Mouse (Mus musculus) cerebellum, adult 2 months (tissue): Measurements from ENCODE around the gene Pdia4. TPM values are rescaled to one million over a fixed set of nuclear protein-coding genes. Genes with fewer than 3 reads are reported as not detected.

ENCODE experiments used
- DNase-seq, 2 experiments: peaks; one replicate each; pipeline ENCODE4 v3.0.0; 2021
- H3K27ac ChIP-seq: fragments of 200-500 bp; 2 replicates; pipeline ENCODE4 v1.5.1; 2012; ENCODE audit warnings: low read length, control low read depth, inconsistent platforms; ENCODE audit not compliant: insufficient read depth
- H3K27me3 ChIP-seq: fragments of 200-500 bp; 2 replicates; pipeline ENCODE4 v1.6.1; 2012; ENCODE audit warnings: inconsistent platforms, mild to moderate bottlenecking, low read length, moderate library complexity; ENCODE audit not compliant: control insufficient read depth, insufficient read depth
- H3K4me1 ChIP-seq: fragments of 200-500 bp; 2 replicates; pipeline ENCODE4 v1.6.1; 2011; ENCODE audit warnings: low read length; ENCODE audit not compliant: control insufficient read depth, insufficient read depth
- H3K4me3 ChIP-seq: fragments of 200-500 bp; replicated peaks from 2 replicates; pipeline ENCODE3; 2011; ENCODE audit warnings: mild to moderate bottlenecking, low read depth, low read length, control low read depth; ENCODE audit not compliant: insufficient read depth
- CTCF ChIP-seq: fragments of 200-500 bp; IDR thresholded peaks from 2 replicates; pipeline ENCODE4 v1.5.1; 2011; ENCODE audit warnings: low read depth, mild to moderate bottlenecking, control low read depth, low read length, moderate library complexity, borderline replicate concordance; ENCODE audit not compliant: insufficient read depth
- POLR2A ChIP-seq: fragments of 200-500 bp; IDR thresholded peaks from 2 replicates; pipeline ENCODE4 v1.6.1; 2011; ENCODE audit warnings: low read length, control low read depth, borderline replicate concordance; ENCODE audit not compliant: insufficient read depth
- WGBS: fragments of 180-500 bp; shearing (Covaris S2); methylation state at CpG from one replicate; pipeline ENCODE4 v1.1.7; 2018; 5-methylcytosine and 5-hydroxymethylcytosine counted together
- polyA plus RNA-seq: library from polyadenylated mRNA; depleted of rRNA; stranded (reverse); fragments of >200 nt; gene quantifications from 2 replicates; pipeline ENCODE4 v1.2.3, GENCODE M21; 2012

Gene Pdia4
- polyA plus RNA-seq, 1 experiment, result 31.9 TPM

DNA sequence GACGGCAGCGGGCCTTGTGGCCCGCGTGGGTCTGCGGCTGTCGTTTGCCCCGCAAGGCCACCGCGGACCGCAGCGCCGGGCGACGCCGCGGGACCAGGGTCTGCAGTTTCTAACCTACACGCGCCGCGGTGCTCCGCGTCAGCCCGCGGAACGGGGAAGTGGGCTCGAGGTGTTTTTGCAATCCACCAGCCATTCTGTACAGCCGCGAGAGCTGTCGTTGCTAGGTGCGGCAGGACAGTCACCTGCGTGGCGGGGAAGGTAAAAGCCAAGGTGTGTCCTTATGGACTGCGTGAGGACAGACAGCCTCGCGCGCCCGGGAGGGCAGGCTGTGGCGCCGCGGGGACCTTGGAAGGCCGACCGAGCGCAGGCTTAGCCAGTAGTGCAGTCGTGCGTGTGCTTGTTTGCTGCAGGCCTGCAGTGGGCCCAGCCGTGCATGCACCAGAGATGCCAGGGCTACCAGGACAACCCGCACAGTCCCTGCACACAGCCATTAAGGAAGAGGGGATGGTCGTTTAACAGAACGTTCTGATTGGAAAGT is 22.8 kb upstream of the Pdia4 start:
- no peaks in the 10 kb centered on the region for H3K27me3 ChIP-seq
- H3K4me3 ChIP-seq, result peak overlapping the region; percentile 84
- DNase-seq, result peak; percentile 79 to 80
- WGBS, result under 1% methylated on average over 49 of the region's 49 CpGs
- TF ChIP-seq POLR2A (no peak), CTCF (no peak)
- peaks cover 8% of the 10 kb centered on the region; the same call in 1 of the 2 replicates for H3K4me1 ChIP-seq
- peak overlapping the region; percentile 76 for H3K27ac ChIP-seq

DNA sequence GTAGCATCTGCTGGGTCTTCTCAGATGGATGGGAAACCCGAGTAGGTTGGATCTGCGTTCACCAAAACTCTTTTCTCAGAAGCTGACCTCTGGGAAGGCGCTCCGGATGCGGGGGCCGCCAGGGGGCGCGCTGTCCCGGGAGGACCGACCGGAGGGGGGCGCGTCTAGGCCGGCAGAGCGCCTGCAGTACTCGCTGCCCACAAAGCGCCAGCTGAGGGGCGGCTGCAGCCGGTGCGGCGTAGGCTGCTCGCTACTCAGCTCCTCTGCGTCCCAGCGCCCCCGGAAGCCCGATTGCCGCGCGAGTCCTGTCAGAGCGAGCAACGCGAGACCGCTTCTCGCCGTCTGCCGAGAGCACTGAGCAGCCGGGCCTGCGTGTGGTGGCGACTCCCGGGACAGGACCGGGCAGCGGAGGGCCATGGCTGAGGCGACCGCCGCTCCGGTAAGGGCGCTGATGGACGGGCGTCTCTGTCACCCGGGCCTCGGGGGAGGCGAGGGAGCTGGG is 22.3 kb upstream of the Pdia4 start, which contains the start of gene Zfp398:
Gene Zfp398 (plus strand): TSS at position 180 of the 502 bp plus-strand sequence.
- Histone ChIP-seq H3K4me3 (peak within 1 kb of the TSS; percentile 84), H3K4me1 (peaks cover 8% of the 10 kb centered on the region; the same call in 1 of the 2 replicates), H3K27ac (peak within 1 kb of the TSS; percentile 76), H3K27me3 (no peaks in the 10 kb centered on the region)
- peak; percentile 96 to 98 for DNase-seq
- TF ChIP-seq POLR2A, result peak; percentile 76
- peak; percentile 82 for TF ChIP-seq CTCF
- WGBS, result under 1% methylated on average over 51 of the region's 52 CpGs

DNA sequence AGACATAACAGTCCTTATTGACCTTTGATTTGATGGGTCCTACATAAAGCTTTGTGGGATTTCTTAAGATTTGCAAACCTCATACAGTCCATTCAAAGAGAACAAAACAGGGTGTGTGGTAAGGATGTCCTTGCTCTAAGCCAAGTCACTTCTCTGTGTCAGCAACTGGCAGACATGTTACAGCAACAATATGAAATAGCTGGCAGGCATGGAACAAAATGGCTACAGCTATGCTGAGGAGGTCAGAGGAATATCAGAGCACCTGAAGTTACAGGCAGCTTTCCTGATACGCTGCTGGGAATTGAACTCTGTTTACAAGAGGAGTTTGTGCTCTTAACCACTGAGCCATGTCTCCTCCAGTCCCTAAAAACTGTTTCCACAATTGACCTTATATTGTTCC is 19.0 kb upstream of the Pdia4 start:
- no peak for DNase-seq
- Histone ChIP-seq H3K27ac (no peak overlapping the region), H3K4me1 (peaks cover 3% of the 10 kb centered on the region; the same call in 1 of the 2 replicates), H3K4me3 (no peak overlapping the region), H3K27me3 (no peaks in the 10 kb centered on the region)
- TF ChIP-seq POLR2A, result no peak
- no peak for TF ChIP-seq CTCF
- WGBS, result 92% methylated on average over 1 of the region's 1 CpGs

DNA sequence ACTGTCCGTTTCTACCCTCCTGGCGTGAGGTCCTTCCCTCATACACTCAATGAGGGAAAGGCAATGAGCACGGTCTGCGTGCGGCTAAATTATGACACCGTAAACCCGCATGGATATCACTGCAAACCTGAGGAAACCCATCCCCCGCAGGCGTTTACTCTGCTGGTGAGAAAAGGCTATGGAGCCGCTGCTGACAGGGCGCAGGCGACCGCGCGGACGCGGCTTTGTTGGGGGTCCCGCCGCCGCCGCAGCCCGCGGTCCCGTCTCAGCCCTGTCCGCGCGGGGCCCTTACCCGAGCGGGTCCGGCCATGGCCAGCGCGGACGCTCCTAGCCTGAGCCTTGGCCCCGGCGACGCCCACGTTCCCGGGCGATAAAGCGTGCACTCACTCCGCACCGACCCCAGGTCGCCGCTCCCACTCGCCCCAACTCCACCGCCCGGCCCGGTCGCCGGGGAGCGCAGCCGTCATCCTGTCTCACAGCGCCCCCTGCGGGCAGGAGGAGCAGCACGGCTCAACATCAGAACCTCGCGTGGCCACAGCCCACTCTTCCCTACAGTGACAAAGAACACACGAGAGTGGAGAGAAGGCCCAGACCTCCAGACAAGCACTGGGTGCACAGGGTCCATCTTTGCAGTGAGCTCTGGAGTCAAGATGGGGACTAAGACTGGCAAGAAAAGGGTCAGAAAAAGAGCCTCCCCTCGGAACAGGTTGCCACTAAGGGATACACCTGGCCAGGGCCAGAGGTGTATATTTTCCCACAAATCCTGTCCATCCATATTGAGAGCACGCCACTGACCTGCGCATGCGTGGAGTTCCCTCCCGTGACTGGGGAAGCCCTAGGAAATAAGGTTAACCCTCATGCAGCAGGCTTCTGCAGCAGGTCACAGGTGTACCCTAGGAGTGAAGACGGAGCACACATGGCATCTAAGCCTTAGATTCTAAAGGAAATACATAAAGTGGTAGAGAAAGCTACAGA is 17.2 kb upstream of the Pdia4 start, which contains the start of gene Zfp786:
Gene Zfp786 (minus strand): TSS at position 764 of the 975 bp plus-strand sequence.
- Histone ChIP-seq H3K27me3 (no peaks in the 10 kb centered on the region), H3K27ac (peak within 1 kb of the TSS; percentile 77), H3K4me1 (no peaks in the 10 kb centered on the region; the same call in 1 of the 2 replicates), H3K4me3 (peak within 1 kb of the TSS; percentile 95)
- peak; percentile 96 to 97 for DNase-seq
- WGBS, result under 1% methylated on average over 64 of the region's 64 CpGs
- TF ChIP-seq POLR2A (peak; percentile 50), CTCF (peak; percentile 91)

DNA sequence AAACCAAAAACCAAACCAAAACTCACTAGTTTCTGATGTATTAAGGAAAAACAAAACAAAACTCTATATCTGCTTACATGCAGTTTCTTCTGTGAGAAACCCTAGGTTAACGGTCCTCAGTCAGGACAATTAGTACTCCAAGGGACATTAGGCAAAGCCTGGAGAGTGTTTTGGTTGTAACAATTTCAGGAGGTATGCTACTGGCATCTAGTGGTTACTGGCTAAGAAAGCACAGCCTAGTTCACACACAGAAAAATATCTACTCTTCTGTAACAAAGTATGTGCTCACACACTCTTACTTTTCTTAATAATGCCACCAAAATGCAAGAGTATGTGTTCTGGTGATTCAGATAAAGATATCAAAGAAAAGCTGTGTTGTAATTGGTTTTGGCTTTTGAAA is 15.7 kb upstream of the Pdia4 start:
- no peak overlapping the region for H3K4me3 ChIP-seq
- WGBS, result 6% methylated on average over 1 of the region's 1 CpGs
- no peak overlapping the region for H3K27ac ChIP-seq

DNA sequence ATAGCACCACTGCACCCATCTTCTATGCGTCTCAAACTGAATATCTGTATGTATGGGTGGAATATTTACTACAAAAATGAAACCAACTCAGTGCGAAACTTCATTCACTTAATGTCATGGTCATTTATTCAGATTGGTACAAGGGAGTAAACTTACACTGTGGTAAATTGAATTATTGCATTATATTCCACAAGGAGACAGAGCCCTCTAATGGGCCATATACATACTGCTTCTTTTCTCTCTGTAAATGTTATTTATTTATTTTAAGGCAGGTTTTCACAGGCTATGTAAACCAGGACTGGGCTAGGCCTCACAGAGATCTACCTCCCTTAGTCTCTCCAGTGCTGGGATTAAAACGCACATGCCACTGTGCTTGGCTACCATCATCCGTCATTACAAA is 14.2 kb upstream of the Pdia4 start:
- Histone ChIP-seq H3K27ac (no peak overlapping the region), H3K4me3 (no peak overlapping the region), H3K27me3 (no peaks in the 10 kb centered on the region), H3K4me1 (no peaks in the 10 kb centered on the region; the same call in none of the 2 replicates)
- no peak for DNase-seq
- 91% methylated on average over 4 of the region's 4 CpGs for WGBS
- TF ChIP-seq POLR2A (no peak), CTCF (no peak)

More for the DNA sequence above, 15.7 kb upstream of the Pdia4 start:
- peak in 1 of 2 experiments; percentile 47 for DNase-seq
- peak; percentile 31; the same call in 1 of the 2 replicates for TF ChIP-seq CTCF
- TF ChIP-seq POLR2A, result no peak
- Histone ChIP-seq H3K4me1 (no peaks in the 10 kb centered on the region; the same call in 1 of the 2 replicates), H3K27me3 (no peaks in the 10 kb centered on the region)

DNA sequence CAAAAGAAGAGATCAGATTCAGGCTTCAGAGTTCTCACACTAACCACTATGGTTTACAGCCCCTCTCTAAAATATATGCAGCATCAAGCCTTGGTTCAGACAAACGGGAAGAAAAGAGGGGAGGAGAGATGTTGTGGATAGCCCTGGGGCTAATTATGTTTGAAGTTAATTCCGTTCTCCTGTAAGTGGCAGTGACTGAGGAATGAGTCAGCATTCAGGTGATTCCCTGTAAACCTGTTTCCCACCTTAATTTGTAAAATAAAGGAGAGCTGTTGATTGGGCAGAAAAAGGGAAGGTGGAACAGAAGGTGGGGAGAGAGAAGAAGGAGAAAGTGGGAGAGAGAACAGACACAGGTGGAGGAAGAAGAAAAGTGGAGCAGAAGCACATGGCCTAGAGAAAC is 11.0 kb upstream of the Pdia4 start:
- Histone ChIP-seq H3K27me3 (no peaks in the 10 kb centered on the region), H3K4me1 (no peaks in the 10 kb centered on the region; the same call in none of the 2 replicates), H3K4me3 (no peak overlapping the region), H3K27ac (no peak overlapping the region)
- no peak for TF ChIP-seq POLR2A
- no peak for TF ChIP-seq CTCF
- WGBS, result 77% methylated on average over 2 of the region's 2 CpGs
- DNase-seq, result no peak
